In the genomic region with DNA sequence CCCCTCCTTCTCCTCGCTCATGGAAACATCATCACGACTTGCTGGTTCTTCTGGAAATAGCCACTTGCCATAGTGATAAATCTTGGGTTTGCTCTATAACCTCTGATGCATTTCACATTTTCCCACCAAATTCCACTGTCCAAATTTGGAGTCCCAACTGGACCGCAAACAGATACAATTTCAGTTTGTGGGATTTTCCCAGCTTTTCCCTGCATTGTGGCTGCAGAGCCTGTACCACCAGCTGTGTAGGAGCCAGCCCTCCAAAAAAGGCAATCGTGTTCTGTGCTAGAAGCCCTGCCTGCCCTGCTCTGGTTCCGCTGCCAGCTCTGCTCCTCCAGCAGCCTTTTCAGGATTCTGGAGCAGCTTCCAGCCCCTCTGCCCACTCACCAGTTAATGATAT, we compare ENCODE assay signal across 16 mouse cellular contexts.
DNase-seq lines count a peak whose midpoint lies in the region; ATAC-seq and TF ChIP-seq lines count a peak whose summit lies in the region.
"Had no signal": no experiment of that assay in that cellular context is flagged by ENCODE, and none has a peak within 500 bp of the region (broad histone marks: within the 10 kb centered on the region; RNA-seq: fewer than 3 reads in every experiment).

No protein-coding gene starts in this region.

- no peak overlapping the region for H3K4me3 ChIP-seq in kidney, postnatal 0 days (replicated peaks; ENCODE audit: low read depth, low read length)
- no peak overlapping the region for H3K4me3 ChIP-seq in stomach, postnatal 0 days (ENCODE audit: low read depth, low read length)
- no peak overlapping the region for H3K4me3 ChIP-seq in hindbrain, embryonic 16.5 days (ENCODE audit: low read length)
- H3K4me3 ChIP-seq: heart, embryonic 13.5 days; neural tube, embryonic 15.5 days had no signal

- TF ChIP-seq EP300 in stomach, postnatal 0 days (optimal IDR thresholded peaks at IDR 0.05): no peak

- no peak overlapping the region for H3K4me2 ChIP-seq in kidney, postnatal 0 days (ENCODE audit: low read length)
- no peak overlapping the region for H3K4me2 ChIP-seq in stomach, postnatal 0 days (replicated peaks; ENCODE audit: low read depth)
- H3K4me2 ChIP-seq in hindbrain, embryonic 16.5 days (ENCODE audit: low read length): no peak overlapping the region
- H3K4me2 ChIP-seq: heart, embryonic 13.5 days; hindbrain, embryonic 14.5 days; neural tube, embryonic 15.5 days had no signal

- no peak for TF ChIP-seq CTCF in kidney, postnatal 0 days (IDR thresholded peaks at IDR 0.05; ENCODE audit: low read depth)
- no peak for TF ChIP-seq CTCF in stomach, postnatal 0 days (IDR thresholded peaks at IDR 0.05; ENCODE audit: low read depth)

- no peaks in the 10 kb centered on the region for H3K9me3 ChIP-seq in kidney, postnatal 0 days (replicated peaks; ENCODE audit: low read length)
- no peaks in the 10 kb centered on the region for H3K9me3 ChIP-seq in stomach, postnatal 0 days (ENCODE audit: control insufficient read depth, low read length)
- H3K9me3 ChIP-seq in hindbrain, embryonic 16.5 days (ENCODE audit: control insufficient read depth, low read length): no peaks in the 10 kb centered on the region
- H3K9me3 ChIP-seq: heart, embryonic 13.5 days; neural tube, embryonic 15.5 days had no signal

- DNase-seq in kidney, postnatal 0 days (ENCODE audit: low spot score): peak; percentile 24
- no peak for DNase-seq in kidney, adult 9 months
- peak; percentile 32 to 33 for DNase-seq in right cerebral cortex, postnatal 10 days (ENCODE audit: low spot score in 2 of 2)
- DNase-seq in right cerebral cortex, postnatal 25 days: no peak
- peak; percentile 7 for DNase-seq in gastrocnemius, postnatal 10 days
- no peak for DNase-seq in stomach, postnatal 0 days (ENCODE audit: low spot score)
- DNase-seq: adrenal gland, adult 2 months; cerebellum, adult 9-11 months; kidney, adult 2 months; left cerebral cortex, postnatal 4 days; thymus, postnatal 14 days had no signal

- no peaks in the 10 kb centered on the region for H3K36me3 ChIP-seq in kidney, postnatal 0 days (ENCODE audit: insufficient read depth, low read length)
- no peaks in the 10 kb centered on the region for H3K36me3 ChIP-seq in stomach, postnatal 0 days (ENCODE audit: control insufficient read depth, insufficient read depth, low read length)
- no peaks in the 10 kb centered on the region for H3K36me3 ChIP-seq in hindbrain, embryonic 16.5 days (ENCODE audit: control insufficient read depth, insufficient read depth, low read length)
- H3K36me3 ChIP-seq: heart, embryonic 13.5 days; neural tube, embryonic 15.5 days had no signal

- H3K4me1 ChIP-seq in kidney, postnatal 0 days (replicated peaks; ENCODE audit: insufficient read depth, low read length): no peaks in the 10 kb centered on the region
- H3K4me1 ChIP-seq in stomach, postnatal 0 days (replicated peaks; ENCODE audit: control insufficient read depth, insufficient read depth): no peaks in the 10 kb centered on the region
- no peaks in the 10 kb centered on the region for H3K4me1 ChIP-seq in hindbrain, embryonic 16.5 days (ENCODE audit: control insufficient read depth, insufficient read depth, low read depth, low read length)
- H3K4me1 ChIP-seq: neural tube, embryonic 15.5 days had no signal

- no peak overlapping the region for H3K9ac ChIP-seq in kidney, postnatal 0 days (ENCODE audit: low read depth, low read length)
- H3K9ac ChIP-seq in stomach, postnatal 0 days (ENCODE audit: low read length): no peak overlapping the region
- H3K9ac ChIP-seq in hindbrain, embryonic 16.5 days (ENCODE audit: low read depth, low read length): no peak overlapping the region
- H3K9ac ChIP-seq: heart, embryonic 13.5 days; hindbrain, embryonic 14.5 days; neural tube, embryonic 15.5 days had no signal

- no peak for ATAC-seq in kidney, postnatal 0 days (replicated peaks; ENCODE audit: low FRiP score, low read depth)
- no peak for ATAC-seq in stomach, postnatal 0 days (ENCODE audit: low FRiP score, low TSS enrichment)
- no peak for ATAC-seq in hindbrain, embryonic 16.5 days
- ATAC-seq: midbrain, embryonic 16.5 days had no signal

- no peak overlapping the region for H3K27ac ChIP-seq in kidney, postnatal 0 days
- H3K27ac ChIP-seq in stomach, postnatal 0 days (replicated peaks): peak overlapping the region; percentile 58; the same call in 1 of the 2 replicates
- no peak overlapping the region for H3K27ac ChIP-seq in hindbrain, embryonic 16.5 days (ENCODE audit: low read depth, low read length)
- H3K27ac ChIP-seq: heart, embryonic 13.5 days; hindbrain, embryonic 14.5 days; neural tube, embryonic 15.5 days had no signal

- 46% methylated on average over 5 of the region's 5 CpGs for WGBS in kidney, postnatal 0 days
- WGBS in stomach, postnatal 0 days: 53% methylated on average over 5 of the region's 5 CpGs
- 71% methylated on average over 5 of the region's 5 CpGs for WGBS in hindbrain, embryonic 16.5 days

- no peaks in the 10 kb centered on the region for H3K27me3 ChIP-seq in kidney, postnatal 0 days (ENCODE audit: insufficient read depth, low read length)
- no peaks in the 10 kb centered on the region for H3K27me3 ChIP-seq in stomach, postnatal 0 days (ENCODE audit: control insufficient read depth, insufficient read depth, low read length)
- H3K27me3 ChIP-seq in hindbrain, embryonic 16.5 days (replicated peaks; ENCODE audit: control insufficient read depth, insufficient read depth, low read length): no peaks in the 10 kb centered on the region
- H3K27me3 ChIP-seq: heart, embryonic 13.5 days; neural tube, embryonic 15.5 days had no signal

Comparison
In these comparisons a context has a peak if more than half of its experiments do, and no peak if none do; other contexts are left out.
1. DNase-seq: peak in kidney, postnatal 0 days (single experiment), right cerebral cortex, postnatal 10 days (2 of 2) and gastrocnemius, postnatal 10 days (single experiment); none in kidney, adult 9 months (single experiment), right cerebral cortex, postnatal 25 days (single experiment) and stomach, postnatal 0 days (single experiment).